Mouse (Mus musculus) erythroblast, embryonic 14.5 days (primary cell): ENCODE data around the gene Usp35.

Experiments used
- GATA1 ChIP-seq: IDR thresholded peaks from 2 replicates; pipeline ENCODE4 v1.6.1; 2012; ENCODE audit warnings: low read length, inconsistent platforms, mixed read lengths
- TAL1 ChIP-seq: IDR thresholded peaks from 3 replicates; pipeline ENCODE4 v1.6.1; 2012; ENCODE audit warnings: low read length, inconsistent platforms, mixed read lengths

DNA sequence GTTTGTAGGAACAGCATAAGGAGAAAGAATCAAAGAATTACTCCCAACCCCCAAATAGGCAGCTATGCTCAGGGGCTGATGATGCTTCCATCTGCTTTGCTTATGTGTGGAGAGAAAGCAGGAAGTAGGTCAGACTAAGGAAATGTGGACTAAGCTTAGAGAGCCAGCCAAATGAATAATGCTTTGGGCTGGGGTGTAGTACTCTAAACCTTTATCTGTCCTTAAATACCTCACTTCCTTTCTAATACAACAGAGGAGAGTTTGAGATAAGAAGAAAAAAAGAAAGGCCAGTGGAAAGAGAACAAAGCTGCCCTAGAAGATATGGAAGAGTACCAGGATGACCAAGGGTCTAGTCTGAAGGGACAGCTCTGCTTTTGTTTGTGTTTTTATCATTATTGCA, 61.5 kb downstream of the Usp35 start:
- TF ChIP-seq GATA1 (no peak), TAL1 (no peak)
